Mouse (Mus musculus) gastrocnemius, adult 2 months (tissue): Measurements from ENCODE around the gene Acbd3. TPM values are rescaled to one million over a fixed set of nuclear protein-coding genes. Genes with fewer than 3 reads are reported as not detected.

Experiments
- DNase-seq: peaks from one replicate; pipeline ENCODE4 v3.0.0; 2022
- H3K27ac ChIP-seq: fragments of 200-600 bp; 2 replicates; pipeline ENCODE4 v1.8.1; 2022; ENCODE audit warnings: mild to moderate bottlenecking
- H3K4me3 ChIP-seq: fragments of 200-600 bp; 2 replicates; pipeline ENCODE4 v1.8.1; 2022; ENCODE audit warnings: mild to moderate bottlenecking, moderate library complexity
- CTCF ChIP-seq: fragments of 200-600 bp; IDR thresholded peaks from 2 replicates; pipeline ENCODE4 v1.8.1; 2022; ENCODE audit warnings: antibody characterized with exemption, mild to moderate bottlenecking, moderate library complexity
- intact Hi-C: fragments of 180-260 bp; cut with DNase I; formaldehyde crosslinking; loops from one replicate; pipeline ENCODE4 v1.15.1; 2025
- total RNA-seq, 2 experiments: library from RNA; stranded (reverse); gene quantifications; 2 replicates each; pipeline ENCODE4 v1.2.3; 2021

Gene Acbd3
- total RNA-seq, 2 experiments from 2014 or later, result 13.8 to 16.0 TPM

GRCm38 (mm10) chr1:180777660-180778402, 52.0 kb downstream of the Acbd3 start:
- DNase-seq, result peak; percentile 93
- Histone ChIP-seq H3K4me3 (peak overlapping the region; percentile 71), H3K27ac (peak overlapping the region; percentile 94)
- peak; percentile 68 for TF ChIP-seq CTCF
- intact Hi-C loops, result loop anchor here (1.0 to 2.0 kb wide), 2 partner anchors 10 to 35 kb away; partner anchors contain the start of gene H3f3a

GRCm38 (mm10) chr1:180778403-180778754, 52.5 kb downstream of the Acbd3 start:
- H3K4me3 ChIP-seq, result peak overlapping the region; percentile 71
- DNase-seq, result no peak
- intact Hi-C loops, result no loop called here
- peak; percentile 15; the same call in 1 of the 2 replicates for TF ChIP-seq CTCF
- H3K27ac ChIP-seq, result peak overlapping the region; percentile 94

GRCm38 (mm10) chr1:180778941-180779340, 53.1 kb downstream of the Acbd3 start:
- no peak for DNase-seq
- Histone ChIP-seq H3K4me3 (peak overlapping the region; percentile 71), H3K27ac (peak overlapping the region; percentile 94)
- intact Hi-C loops, result no loop called here
- no peak for TF ChIP-seq CTCF

- no peak for DNase-seq
- intact Hi-C loops, result no loop called here
- Histone ChIP-seq H3K27ac (no peak overlapping the region), H3K4me3 (no peak overlapping the region)
- TF ChIP-seq CTCF, result no peak
Measured at GRCm38 (mm10) chr1:180780291-180780690, 54.4 kb downstream of the Acbd3 start.

- no peak for TF ChIP-seq CTCF
- DNase-seq, result no peak
- Histone ChIP-seq H3K27ac (no peak overlapping the region), H3K4me3 (no peak overlapping the region)
- intact Hi-C loops, result no loop called here
Measured at GRCm38 (mm10) chr1:180781250-180781649, 55.4 kb downstream of the Acbd3 start.

GRCm38 (mm10) chr1:180782906-180783579, 57.2 kb downstream of the Acbd3 start:
- DNase-seq, result no peak
- Histone ChIP-seq H3K27ac (no peak overlapping the region), H3K4me3 (no peak overlapping the region)
- intact Hi-C loops, result no loop called here
- TF ChIP-seq CTCF, result no peak

- no peak overlapping the region for H3K4me3 ChIP-seq
- TF ChIP-seq CTCF, result no peak
- no peak overlapping the region for H3K27ac ChIP-seq
- DNase-seq, result no peak
- intact Hi-C loops, result no loop called here
Measured at GRCm38 (mm10) chr1:180783580-180783928, 57.7 kb downstream of the Acbd3 start.

GRCm38 (mm10) chr1:180791821-180792480, 66.1 kb downstream of the Acbd3 start:
- no peak for TF ChIP-seq CTCF
- no peak for DNase-seq
- H3K27ac ChIP-seq, result no peak overlapping the region
- no peak overlapping the region for H3K4me3 ChIP-seq
- intact Hi-C loops, result no loop called here

GRCm38 (mm10) chr1:180792814-180793213, 67.0 kb downstream of the Acbd3 start:
- intact Hi-C loops, result no loop called here
- no peak overlapping the region for H3K27ac ChIP-seq
- no peak overlapping the region for H3K4me3 ChIP-seq
- no peak for DNase-seq
- no peak for TF ChIP-seq CTCF

- Histone ChIP-seq H3K4me3 (peak overlapping the region; percentile 66), H3K27ac (no peak overlapping the region)
- DNase-seq, result no peak
- intact Hi-C loops, result no loop called here
- no peak for TF ChIP-seq CTCF
Measured at GRCm38 (mm10) chr1:180793445-180794117, 67.7 kb downstream of the Acbd3 start.

- peak overlapping the region; percentile 66 for H3K4me3 ChIP-seq
- no peak for TF ChIP-seq CTCF
- H3K27ac ChIP-seq, result no peak overlapping the region
- DNase-seq, result peak; percentile 34
- intact Hi-C loops, result no loop called here
Measured at GRCm38 (mm10) chr1:180794170-180794569, 68.3 kb downstream of the Acbd3 start.

GRCm38 (mm10) chr1:180798660-180799059, 72.8 kb downstream of the Acbd3 start:
- intact Hi-C loops, result no loop called here
- Histone ChIP-seq H3K4me3 (no peak overlapping the region), H3K27ac (no peak overlapping the region)
- no peak for DNase-seq
- no peak for TF ChIP-seq CTCF

- no peak overlapping the region for H3K4me3 ChIP-seq
- no peak for TF ChIP-seq CTCF
- no peak overlapping the region for H3K27ac ChIP-seq
- intact Hi-C loops, result no loop called here
- no peak for DNase-seq
Measured at GRCm38 (mm10) chr1:180799253-180799652, 73.4 kb downstream of the Acbd3 start.
